Mouse (Mus musculus): ENCODE results near the gene Slpi.
"Not testable (repeated sequence)": the region's sequence is repeated elsewhere in the genome, so short reads cannot be mapped to it uniquely, and the experiment has no call there.

Slpi gene

DNA sequence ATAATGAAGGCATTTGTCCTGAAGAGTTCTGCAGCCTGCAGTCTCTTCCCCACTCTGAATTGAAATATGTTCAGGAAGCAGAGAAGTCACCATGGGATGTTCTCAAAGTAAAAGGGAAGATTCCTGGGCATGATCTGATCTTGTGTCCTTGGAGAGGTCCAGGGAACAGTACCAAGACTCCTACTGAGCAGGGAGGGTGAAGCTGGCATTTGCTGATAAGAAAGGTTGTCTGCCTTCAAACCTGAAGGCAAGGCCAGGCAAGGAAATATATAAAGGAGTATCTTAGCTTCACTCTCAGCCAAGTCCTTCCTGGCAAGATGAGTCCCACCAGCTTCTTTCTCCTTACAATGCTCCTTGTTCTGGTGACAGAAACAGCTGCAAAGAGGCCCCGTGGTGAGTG, 72.4 kb downstream of the Slpi start, which contains the start of gene Svs6:
Gene Svs6, plus strand, starts transcription at position 301 of the 400 bp plus-strand sequence.
- in situ Hi-C loops (cut with MboI; ENCODE audit: low sequenced_read_pairs): not testable (repeated sequence)

DNA sequence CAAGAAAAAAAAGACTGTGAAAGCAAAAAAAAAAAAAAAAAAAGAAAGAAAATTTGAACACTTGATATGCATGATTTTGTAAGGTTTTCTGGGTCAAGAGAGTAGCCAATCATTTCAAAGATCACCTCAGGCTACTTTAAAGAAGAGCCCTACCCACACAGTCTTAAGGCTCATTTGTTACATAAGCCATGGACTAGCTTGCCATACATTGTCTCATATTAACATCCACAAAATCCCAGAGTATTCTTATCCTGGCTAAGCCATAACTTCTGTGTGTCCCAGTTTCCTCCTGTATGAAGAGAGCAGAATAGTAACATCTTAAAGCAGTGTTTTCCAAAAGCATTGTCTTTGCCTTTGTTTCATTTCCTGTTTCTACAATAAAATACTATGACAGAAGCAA, 73.4 kb downstream of the Slpi start:
- in situ Hi-C loops (cut with MboI; ENCODE audit: low sequenced_read_pairs): not testable (repeated sequence)

DNA sequence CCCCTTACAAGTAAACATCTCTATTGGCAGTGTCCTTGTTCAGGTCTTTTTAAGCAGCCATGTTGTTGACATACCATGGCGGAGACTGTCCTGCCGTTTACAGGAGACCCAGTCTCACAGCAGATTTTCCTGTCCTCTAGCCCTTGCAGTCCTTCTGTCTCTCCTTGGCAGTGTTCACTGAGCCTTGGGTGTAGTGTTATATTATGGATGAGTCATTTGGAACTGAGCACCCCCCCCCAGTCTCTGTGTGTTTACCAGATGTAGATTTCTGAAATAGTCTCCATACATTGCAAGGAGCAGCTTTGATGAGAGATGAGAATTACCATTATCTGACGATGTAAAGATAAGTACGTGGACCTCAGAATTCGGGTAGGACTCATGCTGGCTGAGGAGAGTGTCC, 76.3 kb downstream of the Slpi start:
- in situ Hi-C loops (cut with MboI; ENCODE audit: low sequenced_read_pairs): no loop called here
